Mouse (Mus musculus): ENCODE measurements at regions not wholly inside any gene's neighbourhood (a gene's known extent, or its start where the extent isn't known, plus 50 kb on each side); places are given as distances from the start of the nearest gene placed in this dataset.
A peak's percentile ranks its signal among the peaks of the same experiment; 100 is the strongest.

- no peak overlapping the region for H3K9ac ChIP-seq (replicated peaks)
- no peaks in the 10 kb centered on the region for H3K27me3 ChIP-seq
- peaks cover 10% of the 10 kb centered on the region; the same call in 1 of the 2 replicates for H3K4me1 ChIP-seq
- no peak overlapping the region for H3K4me2 ChIP-seq (replicated peaks)
- H3K27ac ChIP-seq (replicated peaks), result no peak overlapping the region
- 83% methylated on average over 1 of the region's 1 CpGs for WGBS
- H3K36me3 ChIP-seq, result no peaks in the 10 kb centered on the region
- peak; percentile 74 for ATAC-seq (replicated peaks)
- H3K4me3 ChIP-seq, result no peak overlapping the region
- no peaks in the 10 kb centered on the region for H3K9me3 ChIP-seq
These were observed 162.6 kb upstream of the Nckap5 start for GRCm38 (mm10) chr1:126993061-126993640.

- Histone ChIP-seq H3K36me3 (no peaks in the 10 kb centered on the region), H3K27ac (replicated peaks) (no peak overlapping the region), H3K4me1 (peaks cover 10% of the 10 kb centered on the region; the same call in 1 of the 2 replicates), H3K27me3 (no peaks in the 10 kb centered on the region), H3K4me3 (no peak overlapping the region), H3K4me2 (replicated peaks) (no peak overlapping the region), H3K9me3 (no peaks in the 10 kb centered on the region), H3K9ac (replicated peaks) (no peak overlapping the region)
- 42% methylated on average over 4 of the region's 4 CpGs for WGBS
- peak; percentile 69 for ATAC-seq (replicated peaks)
These were observed 161.8 kb upstream of the Nckap5 start for GRCm38 (mm10) chr1:126992441-126992840.

- H3K9me3 ChIP-seq, result no peaks in the 10 kb centered on the region
- no peak overlapping the region for H3K4me3 ChIP-seq
- H3K27ac ChIP-seq (replicated peaks), result no peak overlapping the region
- WGBS, result 57% methylated on average over 5 of the region's 5 CpGs
- no peaks in the 10 kb centered on the region for H3K36me3 ChIP-seq
- H3K9ac ChIP-seq (replicated peaks), result no peak overlapping the region
- ATAC-seq (replicated peaks), result no peak
- no peaks in the 10 kb centered on the region for H3K4me1 ChIP-seq
- no peaks in the 10 kb centered on the region for H3K27me3 ChIP-seq
- H3K4me2 ChIP-seq (replicated peaks), result no peak overlapping the region
These were observed 152.2 kb upstream of the Nckap5 start for GRCm38 (mm10) chr1:126982805-126983204.

GRCm38 (mm10) chr1:126980311-126980710 is 149.7 kb upstream of the Nckap5 start:
- Histone ChIP-seq H3K36me3 (no peaks in the 10 kb centered on the region), H3K9ac (replicated peaks) (no peak overlapping the region), H3K4me2 (replicated peaks) (no peak overlapping the region), H3K4me3 (no peak overlapping the region), H3K9me3 (no peaks in the 10 kb centered on the region), H3K27me3 (no peaks in the 10 kb centered on the region), H3K27ac (replicated peaks) (no peak overlapping the region), H3K4me1 (no peaks in the 10 kb centered on the region)
- 94% methylated on average over 14 of the region's 14 CpGs for WGBS
- no peak for ATAC-seq (replicated peaks)

GRCm38 (mm10) chr1:126973871-126974270 is 143.3 kb upstream of the Nckap5 start:
- WGBS, result 84% methylated on average over 1 of the region's 1 CpGs
- no peak overlapping the region for H3K9ac ChIP-seq (replicated peaks)
- H3K27me3 ChIP-seq, result no peaks in the 10 kb centered on the region
- H3K4me1 ChIP-seq, result no peaks in the 10 kb centered on the region
- no peaks in the 10 kb centered on the region for H3K9me3 ChIP-seq
- H3K27ac ChIP-seq (replicated peaks), result no peak overlapping the region
- H3K4me2 ChIP-seq (replicated peaks), result no peak overlapping the region
- no peak overlapping the region for H3K4me3 ChIP-seq
- no peak for ATAC-seq (replicated peaks)
- H3K36me3 ChIP-seq, result no peaks in the 10 kb centered on the region

- Histone ChIP-seq H3K9ac (replicated peaks) (no peak overlapping the region), H3K27ac (replicated peaks) (no peak overlapping the region), H3K27me3 (no peaks in the 10 kb centered on the region), H3K4me1 (no peaks in the 10 kb centered on the region), H3K36me3 (no peaks in the 10 kb centered on the region), H3K4me3 (no peak overlapping the region), H3K4me2 (replicated peaks) (no peak overlapping the region), H3K9me3 (no peaks in the 10 kb centered on the region)
- WGBS, result 50% methylated on average over 10 of the region's 10 CpGs
- no peak for ATAC-seq (replicated peaks)
These were observed 141.3 kb upstream of the Nckap5 start for GRCm38 (mm10) chr1:126971777-126972421.

GRCm38 (mm10) chr1:126971118-126971517 is 140.5 kb upstream of the Nckap5 start:
- Histone ChIP-seq H3K27ac (replicated peaks) (no peak overlapping the region), H3K9me3 (no peaks in the 10 kb centered on the region), H3K36me3 (no peaks in the 10 kb centered on the region), H3K27me3 (no peaks in the 10 kb centered on the region), H3K4me1 (no peaks in the 10 kb centered on the region), H3K4me3 (no peak overlapping the region), H3K4me2 (replicated peaks) (no peak overlapping the region), H3K9ac (replicated peaks) (no peak overlapping the region)
- 88% methylated on average over 1 of the region's 1 CpGs for WGBS
- ATAC-seq (replicated peaks), result no peak

GRCm38 (mm10) chr1:126966394-126966793 is 135.8 kb upstream of the Nckap5 start:
- no peaks in the 10 kb centered on the region for H3K4me1 ChIP-seq
- ATAC-seq (replicated peaks), result no peak
- H3K27me3 ChIP-seq, result no peaks in the 10 kb centered on the region
- no peak overlapping the region for H3K27ac ChIP-seq (replicated peaks)
- H3K4me2 ChIP-seq (replicated peaks), result no peak overlapping the region
- no peaks in the 10 kb centered on the region for H3K36me3 ChIP-seq
- H3K4me3 ChIP-seq, result no peak overlapping the region
- no peak overlapping the region for H3K9ac ChIP-seq (replicated peaks)
- H3K9me3 ChIP-seq, result no peaks in the 10 kb centered on the region

- Histone ChIP-seq H3K4me2 (replicated peaks) (no peak overlapping the region), H3K9ac (replicated peaks) (no peak overlapping the region)
These were observed 125.5 kb upstream of the Nckap5 start for GRCm38 (mm10) chr1:126955839-126956720.

GRCm38 (mm10) chr1:126947860-126948259 is 117.3 kb upstream of the Nckap5 start:
- no peak overlapping the region for H3K4me3 ChIP-seq
- no peaks in the 10 kb centered on the region for H3K36me3 ChIP-seq
- no peaks in the 10 kb centered on the region for H3K4me1 ChIP-seq
- no peak overlapping the region for H3K9ac ChIP-seq (replicated peaks)
- H3K27ac ChIP-seq (replicated peaks), result no peak overlapping the region
- no peak for ATAC-seq (replicated peaks)
- H3K4me2 ChIP-seq (replicated peaks), result no peak overlapping the region
- H3K9me3 ChIP-seq, result no peaks in the 10 kb centered on the region
- H3K27me3 ChIP-seq, result no peaks in the 10 kb centered on the region
- WGBS, result 87% methylated on average over 1 of the region's 1 CpGs

More at GRCm38 (mm10) chr1:126955839-126956720, 125.5 kb upstream of the Nckap5 start:
- peak; percentile 69; the same call in 1 of the 2 replicates for ATAC-seq (replicated peaks)
- H3K9me3 ChIP-seq, result no peaks in the 10 kb centered on the region; the same call in 1 of the 2 replicates
- H3K27ac ChIP-seq (replicated peaks), result no peak overlapping the region
- no peaks in the 10 kb centered on the region for H3K36me3 ChIP-seq
- H3K4me3 ChIP-seq, result no peak overlapping the region
- WGBS, result 82% methylated on average over 12 of the region's 12 CpGs
- H3K4me1 ChIP-seq, result no peaks in the 10 kb centered on the region
- H3K27me3 ChIP-seq, result no peaks in the 10 kb centered on the region

GRCm38 (mm10) chr1:126932658-126933057 is 102.1 kb upstream of the Nckap5 start:
- H3K36me3 ChIP-seq, result no peaks in the 10 kb centered on the region
- no peak overlapping the region for H3K4me2 ChIP-seq (replicated peaks)
- H3K27me3 ChIP-seq, result no peaks in the 10 kb centered on the region
- H3K4me1 ChIP-seq, result peaks cover 20% of the 10 kb centered on the region
- WGBS, result 63% methylated on average over 4 of the region's 4 CpGs
- no peaks in the 10 kb centered on the region for H3K9me3 ChIP-seq
- no peak overlapping the region for H3K27ac ChIP-seq (replicated peaks)
- H3K9ac ChIP-seq (replicated peaks), result no peak overlapping the region
- no peak overlapping the region for H3K4me3 ChIP-seq
- ATAC-seq (replicated peaks), result no peak

- Histone ChIP-seq H3K9me3 (no peaks in the 10 kb centered on the region), H3K4me2 (replicated peaks) (no peak overlapping the region), H3K27me3 (no peaks in the 10 kb centered on the region), H3K4me1 (peaks cover 20% of the 10 kb centered on the region), H3K4me3 (no peak overlapping the region), H3K36me3 (no peaks in the 10 kb centered on the region), H3K9ac (replicated peaks) (no peak overlapping the region), H3K27ac (replicated peaks) (no peak overlapping the region)
- 5% methylated on average over 6 of the region's 6 CpGs for WGBS
- peak; percentile 57 for ATAC-seq (replicated peaks)
These were observed 101.2 kb upstream of the Nckap5 start for GRCm38 (mm10) chr1:126931754-126932153.

All from forebrain, embryonic 15.5 days (tissue).